Mouse (Mus musculus) thymus, postnatal 36 days (tissue): ENCODE results near the gene Ric1.

Experiments used
- DNase-seq, 2 experiments: peaks; one replicate each; pipeline ENCODE4 v3.0.0; 2022; ENCODE audit warnings: mixed read lengths in 2 of 2

Gene Ric1

GRCm38 (mm10) chr19:29641055-29641454 is 119.0 kb downstream of the Ric1 start:
- DNase-seq: peak; percentile 13 to 28

- no peak for DNase-seq
Measured at GRCm38 (mm10) chr19:29641510-29641909, 119.4 kb downstream of the Ric1 start.

GRCm38 (mm10) chr19:29642211-29642610 is 120.1 kb downstream of the Ric1 start:
- no peak for DNase-seq

- DNase-seq: no peak
Measured at GRCm38 (mm10) chr19:29643194-29643922, 121.3 kb downstream of the Ric1 start.

- no peak for DNase-seq
Measured at GRCm38 (mm10) chr19:29644747-29645146, 122.7 kb downstream of the Ric1 start.

GRCm38 (mm10) chr19:29647651-29648549 is 125.8 kb downstream of the Ric1 start, which contains the start of gene Ermp1:
Gene Ermp1 (minus strand): TSS chr19:29648415.
- peak; percentile 95 to 98 for DNase-seq

GRCm38 (mm10) chr19:29648550-29648914 is 126.5 kb downstream of the Ric1 start:
- no peak for DNase-seq

GRCm38 (mm10) chr19:29649683-29650082 is 127.6 kb downstream of the Ric1 start:
- no peak for DNase-seq

- DNase-seq: no peak
Measured at GRCm38 (mm10) chr19:29653768-29654265, 131.7 kb downstream of the Ric1 start.

GRCm38 (mm10) chr19:29655148-29655547 is 133.1 kb downstream of the Ric1 start:
- no peak for DNase-seq

GRCm38 (mm10) chr19:29656029-29656428 is 133.9 kb downstream of the Ric1 start:
- no peak for DNase-seq
